Mouse (Mus musculus) limb, embryonic 15.5 days (tissue): Measurements from ENCODE around the gene Olfr457. TPM values are rescaled to one million over a fixed set of nuclear protein-coding genes. Genes with fewer than 3 reads are reported as not detected.
"Not testable (repeated sequence)": the region's sequence is repeated elsewhere in the genome, so short reads cannot be mapped to it uniquely, and the experiment has no call there.

Experiments
- ATAC-seq: fragments of 200-750 bp; cut with Nextera tagmentation; 2 replicates; pipeline ENCODE4 v1.8.0; 2017; ENCODE audit warnings: low read depth, moderate TSS enrichment; ENCODE audit not compliant: insufficient number of reproducible peaks, low FRiP score, low TSS enrichment
- H3K27ac ChIP-seq: fragments of 300-500 bp; sonication (generic); 2 replicates; pipeline ENCODE4 v1.5.1; 2015; ENCODE audit warnings: moderate library complexity, mild to moderate bottlenecking, inconsistent platforms
- H3K27me3 ChIP-seq: fragments of 300-500 bp; sonication (generic); 2 replicates; pipeline ENCODE4 v1.6.1; 2015; ENCODE audit warnings: inconsistent platforms
- H3K36me3 ChIP-seq: fragments of 300-500 bp; sonication (generic); 2 replicates; pipeline ENCODE4 v1.6.1; 2015; ENCODE audit warnings: inconsistent platforms
- H3K4me1 ChIP-seq: fragments of 300-500 bp; sonication (generic); 2 replicates; pipeline ENCODE4 v1.6.1; 2015; ENCODE audit warnings: inconsistent platforms
- H3K4me2 ChIP-seq: fragments of 300-500 bp; sonication (generic); 2 replicates; pipeline ENCODE4 v1.6.1; 2015; ENCODE audit warnings: mild to moderate bottlenecking, inconsistent platforms
- H3K4me3 ChIP-seq: fragments of 300-500 bp; sonication (generic); 2 replicates; pipeline ENCODE4 v1.5.1; 2015; ENCODE audit warnings: mild to moderate bottlenecking, inconsistent platforms
- H3K9ac ChIP-seq: fragments of 300-500 bp; sonication (generic); 2 replicates; pipeline ENCODE4 v1.6.1; 2015; ENCODE audit warnings: inconsistent platforms
- H3K9me3 ChIP-seq: fragments of 300-500 bp; sonication (generic); 2 replicates; pipeline ENCODE4 v1.6.1; 2016; ENCODE audit warnings: inconsistent platforms
- WGBS: fragments of 180-500 bp; shearing (Covaris S2); methylation state at CpG from one replicate; pipeline ENCODE4 v1.1.7; 2015; 5-methylcytosine and 5-hydroxymethylcytosine counted together
- polyA plus RNA-seq: library from polyadenylated mRNA; unstranded; fragments of >200 nt; fragmentation: Nextera tagmentation; extraction: Ambion mirVana; gene quantifications from 2 replicates; pipeline ENCODE4 v1.2.1, GENCODE M21; 2015

The Olfr457 gene
- polyA plus RNA-seq = not detected in 2 replicates

DNA sequence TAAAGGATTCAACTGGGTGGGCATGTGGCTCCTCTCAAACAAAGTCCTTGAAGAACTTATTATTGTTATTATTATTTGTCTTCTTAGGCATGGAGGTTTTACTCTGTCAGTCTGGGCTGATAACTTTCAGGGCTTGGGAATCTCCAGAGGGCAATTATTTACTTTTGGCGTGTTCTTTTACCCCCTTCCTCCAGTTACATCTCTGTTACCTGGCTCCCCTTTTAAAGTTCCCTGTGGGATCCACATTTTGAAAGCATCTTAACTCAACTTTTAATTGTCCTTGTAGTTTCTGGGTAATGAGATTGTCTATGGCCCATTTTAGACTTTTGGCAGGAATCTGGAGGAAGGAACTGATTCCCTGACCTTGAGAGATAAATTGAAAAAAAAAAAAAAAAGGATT is at the start of gene Olfr457:
TSS of gene Olfr457 (minus strand) at position 101 of the 400 bp plus-strand sequence.
- WGBS = 70% methylated on average over 1 of the region's 1 CpGs
- Histone ChIP-seq H3K4me1 (no peaks in the 10 kb centered on the region), H3K36me3 (no peaks in the 10 kb centered on the region), H3K27ac (no peak within 1 kb of the TSS), H3K27me3 (no peaks in the 10 kb centered on the region), H3K4me2 (no peak within 1 kb of the TSS), H3K4me3 (no peak within 1 kb of the TSS), H3K9ac (no peak within 1 kb of the TSS), H3K9me3 (no peaks in the 10 kb centered on the region)
- no peak for ATAC-seq

DNA sequence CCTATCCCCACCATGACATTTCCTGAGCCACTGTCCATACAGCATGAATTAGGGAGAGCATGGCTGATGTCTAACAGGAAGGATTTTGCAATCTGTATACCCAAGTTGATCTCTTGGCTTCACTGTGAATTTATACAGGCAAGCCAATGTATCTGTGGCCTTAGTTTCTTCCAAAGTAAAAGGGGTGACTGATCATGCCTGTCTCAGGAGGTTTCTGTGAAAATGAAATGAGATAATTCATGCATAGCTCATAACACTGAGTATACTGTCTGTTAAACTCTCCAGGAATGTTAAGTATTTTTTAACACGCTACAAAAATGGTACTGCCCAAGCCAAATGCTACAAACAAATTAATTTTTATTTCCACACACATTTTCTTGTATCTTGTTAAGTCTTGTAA is 37.3 kb upstream of the Olfr457 start:
- Histone ChIP-seq H3K9ac (no peak overlapping the region), H3K4me2 (no peak overlapping the region), H3K27ac (no peak overlapping the region), H3K27me3 (no peaks in the 10 kb centered on the region), H3K4me1 (no peaks in the 10 kb centered on the region), H3K9me3 (no peaks in the 10 kb centered on the region), H3K4me3 (no peak overlapping the region), H3K36me3 (no peaks in the 10 kb centered on the region)
- 43% methylated on average over 1 of the region's 1 CpGs for WGBS
- no peak for ATAC-seq

DNA sequence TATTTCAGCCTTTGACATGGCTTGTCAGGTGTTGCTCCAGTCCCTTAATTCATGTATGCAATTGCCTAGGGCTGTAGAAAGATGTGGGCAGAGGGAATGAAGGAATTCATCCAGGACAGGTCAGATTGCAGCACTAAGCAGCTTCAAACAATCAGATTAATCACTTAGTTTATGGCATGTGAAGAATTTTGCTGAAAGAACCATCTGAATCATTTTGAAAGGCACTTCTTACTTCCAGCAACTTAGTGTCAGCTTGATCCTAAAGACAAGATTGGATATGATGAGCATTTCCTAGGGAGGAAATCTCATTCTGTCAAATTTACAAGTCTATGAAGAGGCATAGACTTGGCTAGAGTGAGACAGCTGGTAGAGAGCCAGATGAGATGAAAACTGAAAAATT is 33.2 kb upstream of the Olfr457 start:
- no peaks in the 10 kb centered on the region for H3K27me3 ChIP-seq
- no peaks in the 10 kb centered on the region for H3K4me1 ChIP-seq
- no peak overlapping the region for H3K4me3 ChIP-seq
- H3K36me3 ChIP-seq = no peaks in the 10 kb centered on the region
- H3K9ac ChIP-seq = no peak overlapping the region
- H3K27ac ChIP-seq = no peak overlapping the region
- no peaks in the 10 kb centered on the region for H3K9me3 ChIP-seq
- no peak for ATAC-seq
- no peak overlapping the region for H3K4me2 ChIP-seq

DNA sequence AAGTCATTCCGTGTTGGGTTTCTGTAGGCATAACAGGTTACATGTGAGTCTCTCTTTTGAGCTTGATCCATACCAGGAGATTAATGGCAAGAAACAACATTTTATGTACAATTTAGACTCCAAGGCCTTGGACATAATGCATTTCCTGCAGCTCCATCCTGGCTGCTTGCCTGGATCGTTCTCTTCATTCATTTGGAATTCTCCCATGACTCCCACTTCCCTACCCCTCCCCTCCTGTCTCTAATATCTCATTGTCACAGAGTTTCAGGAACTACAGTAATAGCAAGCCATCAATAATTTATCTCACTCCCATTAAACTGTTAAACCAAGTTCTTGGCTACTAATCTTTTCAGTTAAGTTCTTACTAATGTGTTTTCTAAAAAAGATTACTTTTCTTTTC is 27.3 kb upstream of the Olfr457 start:
- no peak overlapping the region for H3K9ac ChIP-seq
- H3K4me1 ChIP-seq = no peaks in the 10 kb centered on the region
- H3K27me3 ChIP-seq = no peaks in the 10 kb centered on the region
- H3K27ac ChIP-seq = no peak overlapping the region
- H3K36me3 ChIP-seq = no peaks in the 10 kb centered on the region
- no peaks in the 10 kb centered on the region for H3K9me3 ChIP-seq
- no peak overlapping the region for H3K4me2 ChIP-seq
- H3K4me3 ChIP-seq = no peak overlapping the region
- WGBS = 79% methylated on average over 2 of the region's 2 CpGs
- no peak for ATAC-seq

DNA sequence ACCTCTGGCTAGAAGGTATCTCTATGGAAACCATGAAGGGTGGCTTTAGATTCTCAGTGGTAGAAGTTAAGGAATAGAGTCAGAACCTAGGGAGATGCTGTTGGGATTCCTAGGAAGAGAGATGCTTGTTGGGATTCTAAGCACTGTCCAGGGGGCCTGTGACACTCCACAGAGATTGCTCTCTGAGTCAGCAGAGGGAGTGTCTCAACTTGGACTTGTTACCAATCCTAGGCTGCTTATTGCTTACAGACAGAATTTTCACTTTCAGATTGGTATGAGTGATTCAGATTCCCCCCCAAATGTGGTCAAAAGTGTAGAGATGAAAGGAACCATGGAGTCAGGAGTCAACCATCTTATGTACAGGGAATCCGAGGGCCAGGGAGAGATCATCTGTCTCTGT is 13.6 kb upstream of the Olfr457 start:
- H3K9me3 ChIP-seq = no peaks in the 10 kb centered on the region

DNA sequence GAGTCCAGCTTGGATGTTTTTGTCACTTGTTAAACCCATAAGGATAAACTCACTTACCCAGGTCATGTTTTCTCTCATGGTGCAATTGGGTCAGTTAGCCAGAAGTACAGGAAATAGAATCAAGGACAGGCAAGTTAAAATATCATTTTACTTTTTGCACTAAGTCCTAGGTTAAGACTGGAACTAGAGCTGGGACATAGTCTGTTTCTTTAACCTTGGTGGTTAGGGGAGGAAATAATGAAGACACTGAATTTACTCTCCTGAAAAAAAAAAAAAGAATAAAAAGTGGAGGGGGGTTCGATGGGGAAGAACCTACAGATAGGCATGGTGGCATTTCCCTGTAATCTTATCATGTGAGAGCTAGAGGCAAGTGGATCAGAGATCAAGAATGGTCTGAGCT is 11.0 kb upstream of the Olfr457 start, which contains the start of gene Olfr456:
TSS of gene Olfr456 (minus strand) at position 101 of the 400 bp plus-strand sequence.
- Histone ChIP-seq H3K36me3 (no peaks in the 10 kb centered on the region), H3K4me2 (no peak within 1 kb of the TSS), H3K9me3 (no peaks in the 10 kb centered on the region), H3K27me3 (no peaks in the 10 kb centered on the region), H3K27ac (no peak within 1 kb of the TSS), H3K9ac (no peak within 1 kb of the TSS), H3K4me1 (no peaks in the 10 kb centered on the region), H3K4me3 (no peak within 1 kb of the TSS)
- no peak for ATAC-seq
- 85% methylated on average over 1 of the region's 1 CpGs for WGBS

More for the DNA sequence above, 13.6 kb upstream of the Olfr457 start:
- H3K9ac ChIP-seq = no peak overlapping the region
- H3K36me3 ChIP-seq = no peaks in the 10 kb centered on the region
- H3K27ac ChIP-seq = no peak overlapping the region
- no peaks in the 10 kb centered on the region for H3K4me1 ChIP-seq
- no peak overlapping the region for H3K4me3 ChIP-seq
- H3K4me2 ChIP-seq = no peak overlapping the region
- WGBS = 46% methylated on average over 1 of the region's 1 CpGs
- H3K27me3 ChIP-seq = no peaks in the 10 kb centered on the region
- no peak for ATAC-seq

DNA sequence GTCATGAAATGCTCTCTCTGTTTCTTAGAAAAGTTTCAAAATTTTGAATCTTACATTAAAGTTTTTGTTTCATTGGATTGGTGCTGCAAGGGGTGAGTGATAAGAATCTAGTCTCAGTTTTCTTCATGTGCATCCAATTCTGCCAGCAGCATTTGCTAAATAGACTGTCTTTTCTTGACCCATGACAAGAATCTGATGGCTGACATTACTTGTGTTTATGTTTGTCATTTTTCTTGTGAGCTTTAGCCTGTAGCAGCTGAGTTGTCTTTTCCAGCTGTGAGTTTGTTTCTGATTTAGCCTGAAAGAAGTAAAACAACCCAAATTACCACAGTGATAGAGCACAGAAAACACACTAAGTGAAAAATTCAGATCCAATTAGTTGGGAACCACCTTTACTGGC is 8.5 kb upstream of the Olfr457 start:
- no peaks in the 10 kb centered on the region for H3K27me3 ChIP-seq
- no peak overlapping the region for H3K9ac ChIP-seq
- ATAC-seq = no peak
- no peak overlapping the region for H3K27ac ChIP-seq
- no peaks in the 10 kb centered on the region for H3K36me3 ChIP-seq
- H3K4me2 ChIP-seq = no peak overlapping the region
- no peaks in the 10 kb centered on the region for H3K4me1 ChIP-seq
- H3K4me3 ChIP-seq = no peak overlapping the region
- H3K9me3 ChIP-seq = no peaks in the 10 kb centered on the region

DNA sequence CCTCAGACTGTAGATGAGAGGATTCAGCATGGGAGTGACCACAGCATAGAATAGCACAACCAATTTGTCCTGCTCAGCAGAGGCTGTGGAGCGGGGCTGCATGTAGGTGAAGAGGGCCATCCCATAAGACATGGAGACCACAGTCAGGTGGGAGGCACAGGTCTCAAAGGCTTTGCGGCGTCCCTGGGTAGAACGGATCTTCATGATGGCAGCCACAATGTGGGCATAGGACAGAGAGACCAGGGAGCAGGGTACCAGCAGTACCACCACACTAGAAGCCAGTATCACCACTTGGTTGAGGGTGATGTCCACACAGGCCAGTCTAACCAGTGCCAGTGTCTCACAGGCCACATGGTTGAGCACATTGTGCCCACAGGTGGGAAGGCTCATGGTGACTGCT is 4.8 kb downstream of the Olfr457 start:
- not testable (repeated sequence) for H3K9me3 ChIP-seq, H3K36me3 ChIP-seq, H3K27ac ChIP-seq, H3K27me3 ChIP-seq, ATAC-seq, H3K9ac ChIP-seq, H3K4me2 ChIP-seq, H3K4me1 ChIP-seq, H3K4me3 ChIP-seq
- over 99% methylated on average over 4 of the region's 4 CpGs for WGBS

DNA sequence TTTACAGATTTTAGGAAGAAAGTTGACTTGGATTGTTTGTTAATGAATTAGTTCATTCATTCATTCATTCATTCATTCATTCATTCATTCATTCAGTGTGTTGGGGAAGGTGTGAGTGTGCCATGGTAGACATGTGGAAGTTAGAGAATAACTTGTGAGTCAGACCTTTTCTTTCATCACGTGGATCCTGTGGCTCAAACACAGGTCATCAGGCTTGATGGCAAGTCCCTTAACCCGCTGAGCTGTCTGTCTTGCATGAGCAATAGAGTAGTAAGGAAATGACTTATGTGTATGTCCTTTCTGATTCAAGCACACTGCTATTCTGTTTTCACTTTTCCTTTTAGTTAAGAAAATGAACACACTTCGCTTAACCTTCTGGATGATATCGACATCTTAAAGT is 5.6 kb downstream of the Olfr457 start:
- no peak overlapping the region for H3K9ac ChIP-seq
- ATAC-seq = no peak
- H3K4me3 ChIP-seq = no peak overlapping the region
- no peak overlapping the region for H3K27ac ChIP-seq
- H3K27me3 ChIP-seq = no peaks in the 10 kb centered on the region
- no peak overlapping the region for H3K4me2 ChIP-seq
- H3K9me3 ChIP-seq = no peaks in the 10 kb centered on the region
- no peaks in the 10 kb centered on the region for H3K4me1 ChIP-seq
- WGBS = 86% methylated on average over 4 of the region's 4 CpGs
- H3K36me3 ChIP-seq = no peaks in the 10 kb centered on the region

DNA sequence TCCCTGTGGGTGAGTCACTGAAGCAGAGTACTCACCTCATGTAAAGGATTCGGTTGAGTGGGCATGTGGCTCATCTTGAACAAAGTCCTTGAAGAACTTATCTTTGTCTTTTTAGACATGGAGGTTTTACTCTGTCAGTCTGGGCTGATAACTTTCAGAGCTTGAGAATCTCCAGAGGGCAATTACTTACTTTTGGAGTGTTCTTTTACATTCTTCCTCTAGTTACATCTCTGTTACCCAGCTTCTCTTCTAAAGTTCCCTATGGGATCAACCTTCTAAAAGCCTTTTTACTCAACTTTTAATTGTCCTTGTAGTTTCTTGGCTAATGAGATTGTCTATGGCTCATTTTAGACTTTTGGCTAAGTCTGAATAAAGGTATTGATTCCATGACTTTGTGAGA is 11.0 kb downstream of the Olfr457 start, which contains the start of gene Olfr458:
TSS of gene Olfr458 (minus strand) at position 101 of the 400 bp plus-strand sequence.
- H3K9ac ChIP-seq = no peak within 1 kb of the TSS
- 79% methylated on average over 1 of the region's 1 CpGs for WGBS
- no peak within 1 kb of the TSS for H3K27ac ChIP-seq
- no peaks in the 10 kb centered on the region for H3K36me3 ChIP-seq
- H3K9me3 ChIP-seq = no peaks in the 10 kb centered on the region
- no peaks in the 10 kb centered on the region for H3K27me3 ChIP-seq
- no peak within 1 kb of the TSS for H3K4me2 ChIP-seq
- H3K4me3 ChIP-seq = no peak within 1 kb of the TSS
- no peaks in the 10 kb centered on the region for H3K4me1 ChIP-seq
- ATAC-seq = no peak

DNA sequence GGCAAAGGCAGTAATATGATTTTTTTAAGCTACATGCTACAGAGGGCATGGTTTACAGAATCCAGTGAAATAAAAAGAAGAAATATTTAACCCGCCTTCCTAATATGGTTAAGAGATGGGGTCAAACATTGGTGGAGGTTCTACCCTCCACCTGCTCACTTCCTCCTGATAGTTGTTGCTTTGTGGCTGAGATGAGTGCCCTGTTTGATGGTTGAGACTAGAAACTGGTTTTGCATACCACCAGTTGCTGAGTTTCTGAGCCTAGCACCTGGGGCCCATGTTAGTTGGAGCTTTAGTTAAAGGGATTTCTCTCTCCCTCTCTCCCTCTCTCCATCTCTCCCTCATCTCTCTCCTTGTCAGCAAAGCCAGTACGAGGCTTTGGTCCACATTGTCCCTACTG is 28.8 kb downstream of the Olfr457 start:
- no peak overlapping the region for H3K4me3 ChIP-seq
- no peaks in the 10 kb centered on the region for H3K36me3 ChIP-seq
- no peaks in the 10 kb centered on the region for H3K9me3 ChIP-seq
- no peaks in the 10 kb centered on the region for H3K4me1 ChIP-seq
- H3K4me2 ChIP-seq = no peak overlapping the region
- WGBS = 78% methylated on average over 2 of the region's 2 CpGs
- no peaks in the 10 kb centered on the region for H3K27me3 ChIP-seq
- no peak overlapping the region for H3K27ac ChIP-seq
- no peak overlapping the region for H3K9ac ChIP-seq
- no peak for ATAC-seq

DNA sequence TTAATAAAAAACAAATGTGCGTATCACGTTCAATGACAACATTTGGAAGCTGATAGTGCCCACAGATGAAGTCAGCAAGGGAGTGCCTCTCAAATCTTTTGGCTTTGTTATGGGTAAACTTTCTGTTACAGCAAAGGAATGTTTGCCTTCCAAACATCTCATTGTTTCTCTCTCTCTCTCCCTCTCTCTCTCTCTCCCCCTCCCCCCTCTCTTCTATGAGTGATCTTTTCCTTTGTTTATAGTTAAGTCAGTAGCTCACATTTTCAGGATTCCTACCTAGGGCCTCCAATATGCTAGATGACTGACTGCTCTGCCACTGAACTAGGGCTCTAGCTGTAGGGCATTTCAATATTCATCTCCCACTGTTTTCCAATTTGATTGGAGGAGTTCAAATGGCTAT is 31.6 kb downstream of the Olfr457 start:
- WGBS = 77% methylated on average over 2 of the region's 2 CpGs
- ATAC-seq = no peak
- no peak overlapping the region for H3K4me3 ChIP-seq

DNA sequence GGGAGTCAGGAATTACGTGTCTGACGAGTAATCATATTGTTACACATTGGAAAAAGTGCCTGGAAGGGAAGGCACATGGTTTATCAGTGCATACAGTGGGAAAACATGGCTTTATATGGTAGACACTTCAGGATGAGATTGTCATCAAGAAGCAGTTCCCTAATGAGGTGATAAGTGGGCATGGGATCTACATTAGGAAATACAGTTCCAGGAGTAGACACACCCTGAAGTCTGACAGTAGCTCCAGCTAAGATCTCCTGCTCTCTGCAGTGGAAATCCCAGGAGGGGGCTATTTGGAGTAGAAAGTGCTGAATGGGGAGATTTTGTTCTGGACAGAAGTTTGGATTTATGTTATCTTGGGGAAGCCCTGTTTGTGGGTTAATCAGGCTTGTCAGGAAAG is 34.7 kb downstream of the Olfr457 start:
- no peaks in the 10 kb centered on the region for H3K4me1 ChIP-seq
- no peak overlapping the region for H3K4me3 ChIP-seq
- no peak overlapping the region for H3K4me2 ChIP-seq
- no peaks in the 10 kb centered on the region for H3K27me3 ChIP-seq
- H3K27ac ChIP-seq = no peak overlapping the region
- no peak overlapping the region for H3K9ac ChIP-seq
- no peaks in the 10 kb centered on the region for H3K9me3 ChIP-seq
- H3K36me3 ChIP-seq = no peaks in the 10 kb centered on the region
- ATAC-seq = no peak
- 71% methylated on average over 2 of the region's 2 CpGs for WGBS

More for the DNA sequence above, 31.6 kb downstream of the Olfr457 start:
- H3K27me3 ChIP-seq = no peaks in the 10 kb centered on the region
- H3K36me3 ChIP-seq = no peaks in the 10 kb centered on the region
- no peak overlapping the region for H3K4me2 ChIP-seq
- H3K27ac ChIP-seq = no peak overlapping the region
- H3K4me1 ChIP-seq = no peaks in the 10 kb centered on the region
- H3K9ac ChIP-seq = no peak overlapping the region
- H3K9me3 ChIP-seq = no peaks in the 10 kb centered on the region
